Mouse (Mus musculus) limb, embryonic 13.5 days (tissue): ENCODE data around the gene Zbtb38. TPM values are rescaled to one million over a fixed set of nuclear protein-coding genes. Genes with fewer than 3 reads are reported as not detected.

Source experiments
- ATAC-seq: fragments of 200-750 bp; cut with Nextera tagmentation; 2 replicates; pipeline ENCODE4 v1.8.0; 2017; ENCODE audit warnings: low read depth, moderate number of reproducible peaks, moderate TSS enrichment; ENCODE audit not compliant: low FRiP score
- H3K27ac ChIP-seq: fragments of 300-500 bp; sonication (generic); 2 replicates; pipeline ENCODE4 v1.5.1; 2015; ENCODE audit warnings: inconsistent platforms, mild to moderate bottlenecking, moderate library complexity
- H3K27me3 ChIP-seq: fragments of 300-500 bp; sonication (generic); 2 replicates; pipeline ENCODE4 v1.6.1; 2015; ENCODE audit warnings: mild to moderate bottlenecking, inconsistent platforms
- H3K36me3 ChIP-seq: fragments of 300-500 bp; sonication (generic); 2 replicates; pipeline ENCODE4 v1.6.1; 2015; ENCODE audit warnings: inconsistent platforms, mild to moderate bottlenecking, moderate library complexity
- H3K4me1 ChIP-seq: fragments of 300-500 bp; sonication (generic); 2 replicates; pipeline ENCODE4 v1.6.1; 2015; ENCODE audit warnings: inconsistent platforms
- H3K4me2 ChIP-seq: fragments of 300-500 bp; sonication (generic); replicated peaks from 2 replicates; pipeline ENCODE4 v1.6.1; 2015; ENCODE audit warnings: inconsistent platforms, mild to moderate bottlenecking, moderate library complexity
- H3K4me3 ChIP-seq: fragments of 300-500 bp; sonication (generic); 2 replicates; pipeline ENCODE4 v1.5.1; 2015; ENCODE audit warnings: moderate library complexity, mild to moderate bottlenecking, inconsistent platforms
- H3K9ac ChIP-seq: fragments of 300-500 bp; sonication (generic); 2 replicates; pipeline ENCODE4 v1.6.1; 2015; ENCODE audit warnings: mild to moderate bottlenecking, inconsistent platforms
- H3K9me3 ChIP-seq: fragments of 300-500 bp; sonication (generic); 2 replicates; pipeline ENCODE4 v1.6.1; 2016; ENCODE audit warnings: inconsistent platforms
- WGBS: fragments of 180-500 bp; shearing (Covaris S2); methylation state at CpG from one replicate; pipeline ENCODE4 v1.1.7; 2015; 5-methylcytosine and 5-hydroxymethylcytosine counted together
- polyA plus RNA-seq: library from polyadenylated mRNA; unstranded; fragments of >200 nt; fragmentation: Nextera tagmentation; extraction: Ambion mirVana; gene quantifications from 2 replicates; pipeline ENCODE4 v1.2.1, GENCODE M21; 2015

Gene Zbtb38
- polyA plus RNA-seq, 1 experiment from 2014 or later: 14.4 TPM

- 57% methylated on average over 14 of the region's 14 CpGs for WGBS
- no peak overlapping the region for H3K9ac ChIP-seq
- H3K4me1 ChIP-seq: peaks cover 40% of the 10 kb centered on the region
- ATAC-seq: no peak
- H3K9me3 ChIP-seq: no peaks in the 10 kb centered on the region
- H3K27me3 ChIP-seq: no peaks in the 10 kb centered on the region
- no peak overlapping the region for H3K27ac ChIP-seq
- H3K4me3 ChIP-seq: no peak overlapping the region
- H3K36me3 ChIP-seq: no peaks in the 10 kb centered on the region
- H3K4me2 ChIP-seq: no peak overlapping the region
These were observed 26.1 kb downstream of the Zbtb38 start for GRCm38 (mm10) chr9:96726336-96727131.

DNA sequence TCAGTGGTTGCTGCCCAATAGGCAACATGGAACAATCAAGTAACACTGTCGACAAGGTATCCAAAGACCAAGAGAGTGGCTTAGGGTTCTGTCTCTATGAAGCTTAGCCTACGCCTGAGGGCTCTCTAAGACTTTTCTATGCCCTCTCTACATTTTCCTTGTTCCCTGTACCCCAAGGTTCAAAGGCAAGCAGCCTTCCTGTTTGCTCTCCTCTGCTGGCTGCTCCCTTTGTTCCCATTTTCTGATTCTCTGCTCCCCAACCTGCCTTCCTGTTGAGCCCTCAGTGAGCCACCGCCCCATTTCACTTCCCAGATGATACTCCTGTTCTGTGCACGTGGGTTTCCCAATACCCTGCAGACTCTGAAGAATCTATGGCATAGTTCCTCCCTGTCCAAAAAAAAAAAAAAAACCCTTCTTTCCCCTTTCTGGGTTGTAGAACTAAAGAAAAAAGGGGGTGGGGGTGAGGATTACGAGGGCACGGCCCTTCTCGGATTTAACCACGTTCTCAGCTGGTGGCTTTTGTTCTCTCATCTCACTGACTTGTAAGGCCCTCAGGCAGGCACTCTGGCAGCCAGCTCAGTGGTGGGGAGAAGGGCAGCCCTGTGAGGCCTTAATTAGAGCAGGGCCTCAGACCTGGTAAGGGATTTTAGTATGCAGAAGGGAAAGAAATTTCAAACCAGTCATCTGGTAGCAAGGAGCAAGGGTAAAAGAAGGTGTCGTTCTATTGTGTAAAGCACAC, 26.9 kb downstream of the Zbtb38 start:
- Histone ChIP-seq H3K9ac (no peak overlapping the region), H3K9me3 (no peaks in the 10 kb centered on the region), H3K27ac (peak overlapping the region; percentile 10; the same call in 1 of the 2 replicates), H3K4me3 (no peak overlapping the region), H3K36me3 (no peaks in the 10 kb centered on the region), H3K4me1 (peaks cover 42% of the 10 kb centered on the region), H3K4me2 (no peak overlapping the region), H3K27me3 (no peaks in the 10 kb centered on the region)
- 27% methylated on average over 9 of the region's 9 CpGs for WGBS
- ATAC-seq: 0 out of 2 replicates have a peak, but pooled peaks have one; percentile 22

DNA sequence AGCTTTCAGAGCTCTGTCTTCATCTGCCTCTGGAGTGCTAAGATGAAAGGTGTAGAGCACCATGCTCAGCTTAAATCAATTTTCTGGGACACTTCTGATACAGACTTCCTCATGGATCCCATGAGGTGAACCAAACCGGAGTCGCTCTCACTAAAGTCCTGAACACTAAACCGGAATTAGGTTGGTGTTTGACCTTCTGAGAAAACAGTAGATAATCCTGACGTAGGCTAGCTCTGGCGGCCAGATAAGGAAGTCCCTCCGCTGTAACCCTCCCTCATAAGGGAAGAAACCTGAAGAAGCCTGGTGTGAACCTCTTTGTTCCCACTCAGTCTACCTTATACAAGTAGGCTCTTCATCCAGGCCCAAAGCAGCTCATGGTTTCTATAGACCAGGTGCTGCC, 29.0 kb downstream of the Zbtb38 start:
- peaks cover 48% of the 10 kb centered on the region for H3K4me1 ChIP-seq
- 90% methylated on average over 6 of the region's 6 CpGs for WGBS
- H3K27me3 ChIP-seq: no peaks in the 10 kb centered on the region
- no peak overlapping the region for H3K4me3 ChIP-seq
- no peak overlapping the region for H3K27ac ChIP-seq
- H3K9ac ChIP-seq: no peak overlapping the region
- H3K4me2 ChIP-seq: no peak overlapping the region
- no peaks in the 10 kb centered on the region for H3K9me3 ChIP-seq
- ATAC-seq: no peak
- H3K36me3 ChIP-seq: no peaks in the 10 kb centered on the region

DNA sequence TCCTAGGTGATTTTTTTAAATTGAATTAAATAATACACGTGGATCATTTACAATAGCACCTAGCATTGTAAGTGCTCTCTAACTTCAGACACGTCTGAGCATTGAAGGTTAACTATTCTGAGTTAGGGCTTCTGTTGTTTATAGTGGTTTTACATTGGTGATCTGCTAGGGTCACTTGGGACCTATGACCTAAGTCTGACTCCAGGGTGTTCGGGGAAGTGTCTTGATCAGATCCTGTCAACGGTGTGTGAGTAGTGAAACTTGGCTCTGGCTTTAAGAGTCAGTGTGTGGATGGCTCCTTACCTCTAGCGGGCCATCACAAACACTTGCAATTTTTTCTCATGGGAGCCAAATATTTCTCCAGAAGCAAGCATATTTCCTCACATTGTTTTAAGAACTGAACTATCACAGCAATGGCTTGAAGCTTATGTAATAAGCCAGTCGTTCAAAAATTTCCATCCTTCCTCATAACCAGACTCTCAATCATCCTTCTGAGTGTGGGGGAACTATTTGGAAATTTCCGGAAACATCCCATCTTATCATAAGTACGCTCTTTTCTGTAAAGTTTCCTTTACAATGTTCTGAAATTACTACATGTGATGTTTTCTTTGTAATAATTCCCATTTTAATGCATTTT, 31.4 kb downstream of the Zbtb38 start:
- H3K27ac ChIP-seq: no peak overlapping the region
- 83% methylated on average over 8 of the region's 8 CpGs for WGBS
- ATAC-seq: no peak

DNA sequence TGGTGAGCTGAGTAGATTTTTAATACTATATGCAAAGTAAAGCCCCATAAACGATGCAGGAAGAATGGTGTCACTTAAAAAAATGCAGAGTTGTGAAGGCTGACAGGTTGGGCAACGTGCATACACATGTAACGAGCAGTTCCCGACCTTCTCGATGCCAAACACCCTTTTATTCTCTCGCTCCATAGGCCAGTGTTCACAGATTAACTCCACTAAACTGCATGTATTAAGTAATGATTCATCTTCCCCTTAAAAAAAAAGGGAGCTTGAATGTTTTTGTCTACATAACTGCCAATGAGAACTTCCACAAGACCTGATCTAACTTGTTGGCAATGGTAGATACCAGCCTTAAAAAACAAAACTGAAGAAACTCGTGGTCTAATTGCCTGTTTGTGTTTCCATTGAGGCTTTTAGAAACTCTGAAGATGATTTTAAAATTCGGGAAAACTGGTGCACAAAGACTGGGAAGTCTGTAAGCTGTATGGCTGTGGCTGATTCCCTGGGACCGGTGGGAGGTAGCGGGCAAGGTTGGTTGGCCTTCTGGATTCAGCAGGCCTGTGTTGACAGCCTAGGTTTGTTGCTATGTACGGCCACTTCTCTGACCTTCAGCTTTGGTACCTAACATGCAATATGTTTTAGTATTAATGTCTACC, 32.0 kb downstream of the Zbtb38 start:
- Histone ChIP-seq H3K4me2 (peak overlapping the region; percentile 72; the same call in 1 of the 2 replicates), H3K36me3 (no peaks in the 10 kb centered on the region), H3K9ac (no peak overlapping the region), H3K27ac (no peak overlapping the region), H3K27me3 (no peaks in the 10 kb centered on the region), H3K9me3 (no peaks in the 10 kb centered on the region), H3K4me1 (peaks cover 28% of the 10 kb centered on the region), H3K4me3 (peak overlapping the region; percentile 81)
- no peak for ATAC-seq
- 65% methylated on average over 11 of the region's 11 CpGs for WGBS

More for the DNA sequence above, 31.4 kb downstream of the Zbtb38 start:
- no peak overlapping the region for H3K4me2 ChIP-seq
- no peaks in the 10 kb centered on the region for H3K27me3 ChIP-seq
- H3K4me3 ChIP-seq: no peak overlapping the region
- no peaks in the 10 kb centered on the region for H3K9me3 ChIP-seq
- no peak overlapping the region for H3K9ac ChIP-seq
- peaks cover 28% of the 10 kb centered on the region for H3K4me1 ChIP-seq
- no peaks in the 10 kb centered on the region for H3K36me3 ChIP-seq

- peak; percentile 75 for ATAC-seq
These were observed 33.0 kb downstream of the Zbtb38 start for GRCm38 (mm10) chr9:96719408-96720158.

GRCm38 (mm10) chr9:96718888-96719287, 33.7 kb downstream of the Zbtb38 start:
- Histone ChIP-seq H3K4me3 (peak overlapping the region; percentile 81), H3K27ac (peak overlapping the region; percentile 90), H3K9me3 (no peaks in the 10 kb centered on the region), H3K36me3 (no peaks in the 10 kb centered on the region), H3K9ac (peak overlapping the region; percentile 94; the same call in 1 of the 2 replicates), H3K4me2 (peak overlapping the region; percentile 72), H3K4me1 (peaks cover 36% of the 10 kb centered on the region), H3K27me3 (no peaks in the 10 kb centered on the region)
- ATAC-seq: no peak
- 47% methylated on average over 10 of the region's 10 CpGs for WGBS

More at GRCm38 (mm10) chr9:96719408-96720158, 33.0 kb downstream of the Zbtb38 start:
- peak overlapping the region; percentile 94 for H3K9ac ChIP-seq
- peak overlapping the region; percentile 81 for H3K4me3 ChIP-seq
- WGBS: under 1% methylated on average over 83 of the region's 85 CpGs
- H3K4me1 ChIP-seq: peaks cover 32% of the 10 kb centered on the region
- no peaks in the 10 kb centered on the region for H3K27me3 ChIP-seq
- H3K9me3 ChIP-seq: no peaks in the 10 kb centered on the region
- no peaks in the 10 kb centered on the region for H3K36me3 ChIP-seq
- H3K27ac ChIP-seq: peak overlapping the region; percentile 90
- H3K4me2 ChIP-seq: peak overlapping the region; percentile 72

DNA sequence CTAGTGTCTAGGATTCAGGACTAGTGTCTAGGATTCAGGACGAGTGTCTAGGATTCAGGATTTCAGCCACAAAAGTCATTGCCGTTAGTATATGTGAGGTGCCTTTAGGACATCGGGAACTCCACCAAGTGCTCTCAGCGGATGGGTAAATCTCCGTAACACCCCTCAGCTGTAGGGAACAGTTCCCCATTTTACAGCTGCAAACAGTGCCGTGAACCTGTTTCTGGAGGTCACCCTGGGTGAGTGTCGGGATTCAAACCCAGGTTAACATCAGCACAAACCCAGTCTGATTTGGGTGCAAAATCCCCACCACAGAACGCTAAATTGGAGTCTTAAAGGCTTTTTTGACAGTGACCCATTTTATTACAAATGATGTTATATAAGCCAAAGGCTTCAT, 34.2 kb downstream of the Zbtb38 start:
- WGBS: 90% methylated on average over 8 of the region's 8 CpGs
- H3K27ac ChIP-seq: no peak overlapping the region

DNA sequence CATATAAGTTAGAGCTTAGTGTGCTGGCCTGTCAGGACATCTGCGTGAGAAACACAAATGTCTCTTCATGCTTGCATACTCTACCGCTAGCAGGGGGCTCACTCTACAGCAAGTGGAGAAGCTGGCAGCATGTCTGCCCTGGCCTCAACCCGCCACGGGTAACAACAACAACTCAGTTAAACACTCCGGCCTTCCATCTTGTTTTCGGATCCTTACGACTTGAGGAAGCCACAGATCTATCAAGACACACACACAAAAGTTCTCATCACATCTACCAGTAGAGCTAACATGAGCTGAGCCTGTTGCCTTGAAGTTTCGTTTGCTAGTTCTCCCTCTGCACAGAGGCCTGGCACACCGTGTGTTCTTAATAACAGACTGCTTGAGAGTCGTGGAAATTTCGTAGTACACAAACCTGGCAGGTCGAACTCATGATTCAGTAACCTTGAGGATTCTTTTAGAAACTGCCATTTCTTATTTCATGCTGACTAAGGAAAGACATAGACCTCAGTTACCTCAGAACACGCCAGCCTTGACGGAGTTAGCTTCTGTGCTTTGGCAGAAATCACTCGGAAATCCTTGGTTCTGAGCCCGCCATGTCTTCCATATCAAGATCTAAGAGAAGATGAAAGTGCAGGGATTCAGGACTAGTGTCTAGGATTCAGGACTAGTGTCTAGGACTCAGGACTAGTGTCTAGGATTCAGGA, 34.8 kb downstream of the Zbtb38 start:
- ATAC-seq: no peak
- peaks cover 38% of the 10 kb centered on the region for H3K4me1 ChIP-seq
- H3K4me3 ChIP-seq: no peak overlapping the region
- no peak overlapping the region for H3K27ac ChIP-seq
- no peak overlapping the region for H3K9ac ChIP-seq
- no peaks in the 10 kb centered on the region for H3K36me3 ChIP-seq
- no peaks in the 10 kb centered on the region for H3K27me3 ChIP-seq
- 86% methylated on average over 16 of the region's 16 CpGs for WGBS
- no peaks in the 10 kb centered on the region for H3K9me3 ChIP-seq
- H3K4me2 ChIP-seq: no peak overlapping the region

More for the DNA sequence above, 34.2 kb downstream of the Zbtb38 start:
- no peak for ATAC-seq
- Histone ChIP-seq H3K27me3 (no peaks in the 10 kb centered on the region), H3K4me3 (peak overlapping the region; percentile 81; the same call in 1 of the 2 replicates), H3K4me2 (peak overlapping the region; percentile 72), H3K4me1 (peaks cover 38% of the 10 kb centered on the region), H3K36me3 (no peaks in the 10 kb centered on the region), H3K9ac (no peak overlapping the region), H3K9me3 (no peaks in the 10 kb centered on the region)

GRCm38 (mm10) chr9:96716735-96717444, 35.7 kb downstream of the Zbtb38 start:
- Histone ChIP-seq H3K27me3 (no peaks in the 10 kb centered on the region), H3K36me3 (no peaks in the 10 kb centered on the region), H3K4me1 (peaks cover 38% of the 10 kb centered on the region), H3K27ac (no peak overlapping the region), H3K4me3 (no peak overlapping the region), H3K9me3 (no peaks in the 10 kb centered on the region), H3K9ac (no peak overlapping the region), H3K4me2 (no peak overlapping the region)
- WGBS: 86% methylated on average over 14 of the region's 14 CpGs
- no peak for ATAC-seq
